Mouse (Mus musculus) CH12F3 (cell line): ENCODE measurements around the gene Arhgef3.

Experiments used
- in situ Hi-C: fragments of 300-500 bp; cut with MboI; formaldehyde crosslinking; loops from 2 replicates; pipeline ENCODE4 v1.14.3; 2020; ENCODE audit warnings: low sequenced_read_pairs

Arhgef3 gene

DNA sequence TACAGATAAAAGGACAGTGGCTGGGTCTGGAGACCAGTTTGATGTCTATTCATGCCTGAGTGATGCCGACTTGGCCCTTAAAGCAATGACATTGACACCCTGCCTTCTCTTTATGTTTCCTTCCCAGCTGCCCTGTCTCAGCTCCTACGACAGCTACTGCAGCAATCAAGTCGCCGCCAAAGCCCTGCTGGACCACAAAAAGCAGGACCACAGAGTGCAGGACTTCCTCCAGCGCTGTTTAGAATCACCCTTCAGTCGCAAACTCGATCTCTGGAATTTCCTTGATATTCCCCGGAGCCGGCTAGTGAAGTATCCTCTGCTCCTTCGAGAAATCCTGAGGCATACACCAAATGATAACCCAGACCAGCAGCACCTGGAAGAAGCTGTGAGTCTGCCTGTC is 279.1 kb downstream of the Arhgef3 start:
- in situ Hi-C loops, result no loop called here

DNA sequence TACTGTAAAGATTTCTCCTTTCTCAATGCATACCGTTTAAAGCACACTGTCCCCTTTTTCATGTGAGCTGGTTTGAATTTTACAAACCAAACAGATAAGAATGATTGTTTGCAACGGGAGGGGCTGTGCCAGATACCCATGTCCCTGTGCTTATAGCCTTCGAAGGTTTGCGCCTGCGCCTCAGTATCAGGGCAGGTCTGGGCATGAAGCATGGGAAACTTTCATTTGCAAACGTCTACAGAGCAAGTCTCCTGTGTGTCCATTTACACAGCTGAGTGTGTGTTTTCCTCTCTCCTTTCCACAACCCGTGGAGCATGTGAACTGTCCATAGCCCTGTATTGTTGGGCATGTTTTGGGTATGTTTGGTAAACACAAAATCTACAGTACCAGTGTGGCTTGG is 281.7 kb downstream of the Arhgef3 start:
- in situ Hi-C loops, result no loop called here

- in situ Hi-C loops, result no loop called here
Observed at GRCm38 (mm10) chr14:27397526-27397925, 282.8 kb downstream of the Arhgef3 start.

DNA sequence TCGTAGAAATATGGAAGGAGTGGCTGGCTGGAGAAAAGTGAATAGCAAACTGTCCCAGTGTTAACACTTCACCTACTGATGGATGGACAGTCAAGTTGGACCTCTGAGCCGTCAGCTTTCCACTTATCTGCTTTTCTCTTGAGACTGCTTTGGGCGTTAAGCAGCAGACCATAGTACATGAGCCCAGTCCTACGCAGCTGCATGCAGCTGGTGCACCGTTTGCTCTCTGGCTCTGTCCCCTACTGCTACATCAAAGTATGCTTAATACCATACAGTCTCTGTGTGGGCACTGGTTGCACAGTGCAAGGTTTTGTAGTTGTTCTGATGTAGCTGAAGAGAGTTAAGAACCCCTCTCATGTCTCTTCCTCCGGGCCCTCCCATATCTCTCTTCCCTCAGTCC is 285.8 kb downstream of the Arhgef3 start:
- in situ Hi-C loops, result no loop called here

DNA sequence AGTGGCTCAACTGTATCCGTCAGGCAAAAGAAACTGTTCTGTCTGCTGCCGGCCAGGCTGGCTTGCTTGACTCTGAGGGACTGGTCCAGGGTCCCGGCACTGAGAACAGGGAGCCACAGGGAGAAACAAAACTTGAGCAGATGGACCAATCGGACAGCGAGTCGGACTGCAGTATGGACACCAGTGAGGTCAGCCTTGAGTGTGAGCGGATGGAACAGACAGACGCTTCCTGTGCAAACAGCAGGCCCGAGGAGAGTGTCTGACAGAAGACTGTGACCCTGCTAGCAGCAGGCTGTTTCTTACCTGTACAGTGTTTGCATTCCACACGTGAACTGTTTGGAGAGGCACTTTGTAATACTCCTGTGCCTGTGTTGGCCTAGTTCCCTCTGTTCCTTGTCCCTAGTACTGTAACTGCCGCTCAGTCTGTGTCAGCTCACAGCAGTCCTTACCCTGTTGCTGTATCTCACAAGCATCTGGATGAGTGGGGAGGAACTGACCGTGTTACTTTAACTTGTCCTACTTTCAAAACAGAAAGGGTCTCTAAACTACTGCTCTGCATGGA is 287.1 kb downstream of the Arhgef3 start:
- in situ Hi-C loops, result no loop called here

- in situ Hi-C loops, result no loop called here
Observed at GRCm38 (mm10) chr14:27402332-27403250, 287.9 kb downstream of the Arhgef3 start.

DNA sequence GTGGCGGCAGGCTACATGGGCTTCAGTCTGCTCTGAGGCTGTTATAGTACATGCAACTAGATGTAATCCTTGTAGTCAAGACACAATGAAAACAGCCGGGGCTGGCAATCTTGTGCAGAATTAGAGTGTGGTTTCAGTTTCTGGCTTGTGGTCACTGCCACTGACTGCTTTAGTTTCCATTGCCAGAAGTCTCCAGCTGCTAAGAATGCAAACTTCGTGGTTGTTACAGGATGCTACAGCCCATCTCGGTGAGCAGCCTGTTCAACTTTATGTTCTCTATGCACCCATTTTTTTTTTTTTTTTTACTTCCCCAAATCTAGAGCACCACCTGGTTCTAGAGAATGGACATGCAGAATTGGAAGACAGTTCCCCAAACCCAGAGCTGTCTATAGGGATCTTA is 290.8 kb downstream of the Arhgef3 start:
- in situ Hi-C loops, result loop anchor here (5.0 kb wide), 1 partner anchor 63 kb away; no protein-coding TSS in a partner anchor

DNA sequence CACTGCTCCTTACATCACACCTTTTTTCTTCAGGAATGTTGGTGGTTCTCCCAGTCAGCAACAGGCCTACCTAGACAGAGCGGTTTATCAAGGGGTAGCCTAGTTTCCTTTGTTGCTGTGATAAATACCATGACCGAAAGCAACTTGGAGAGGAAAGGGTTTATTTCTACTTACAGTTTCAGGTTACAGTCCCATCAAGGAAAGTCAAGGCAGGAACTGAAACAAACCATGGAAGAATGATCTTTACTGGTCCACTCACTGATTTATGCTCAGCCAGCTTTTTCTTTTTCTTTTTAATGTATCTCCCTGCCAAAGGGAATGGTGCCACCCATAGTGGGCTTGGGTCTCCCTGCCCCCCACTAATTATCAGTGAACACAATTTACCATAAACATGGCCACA is 291.2 kb downstream of the Arhgef3 start:
- in situ Hi-C loops, result loop anchor here (5.0 kb wide), 1 partner anchor 64 kb away; no protein-coding TSS in a partner anchor

DNA sequence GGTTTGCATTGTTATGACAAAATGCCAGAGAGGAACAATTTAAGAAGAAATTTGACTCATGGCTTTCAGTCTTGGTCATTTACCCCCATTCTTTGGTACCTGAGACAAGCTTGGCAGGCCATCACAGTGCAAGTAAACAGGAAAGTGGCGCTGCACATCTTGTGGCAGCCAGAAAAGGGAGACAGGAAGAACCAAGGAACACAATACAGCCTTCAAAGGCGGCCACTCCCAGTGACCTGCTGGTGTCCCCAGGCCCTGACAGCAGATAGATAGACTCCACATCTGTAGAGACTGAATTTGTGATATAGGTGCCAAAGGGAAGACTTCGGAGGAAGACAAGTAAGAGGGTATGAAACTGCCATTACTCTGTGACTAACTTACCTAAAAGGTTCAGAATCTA is 293.5 kb downstream of the Arhgef3 start:
- in situ Hi-C loops, result loop anchor here (5.0 kb wide), 1 partner anchor 66 kb away; no protein-coding TSS in a partner anchor

GRCm38 (mm10) chr14:27409662-27410061 is 295.0 kb downstream of the Arhgef3 start:
- in situ Hi-C loops, result loop anchor here (5.0 kb wide), 2 partner anchors 67 to 217 kb away; no protein-coding TSS in a partner anchor

GRCm38 (mm10) chr14:27411492-27411891 is 296.8 kb downstream of the Arhgef3 start:
- in situ Hi-C loops, result loop anchor here (5.0 kb wide), 1 partner anchor 219 kb away; no protein-coding TSS in a partner anchor

DNA sequence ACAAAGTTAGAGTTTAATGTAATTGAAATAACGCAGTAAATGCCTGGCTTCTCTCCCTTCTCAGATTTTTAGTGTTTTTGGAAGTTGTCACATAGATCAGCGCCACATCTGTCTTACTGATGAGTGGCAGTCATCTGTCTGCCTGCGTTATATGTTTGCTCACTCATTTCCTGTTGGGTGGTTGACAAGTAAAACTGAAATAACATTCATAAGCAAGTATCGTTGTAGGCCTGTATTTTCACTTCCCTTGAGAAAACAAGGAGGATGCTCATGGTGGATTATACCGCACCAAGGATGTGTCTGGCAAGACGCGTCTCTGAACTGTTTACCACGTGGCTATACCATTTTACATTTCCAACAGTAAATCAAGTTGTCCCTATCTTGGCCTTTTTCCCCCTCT is 298.0 kb downstream of the Arhgef3 start:
- in situ Hi-C loops, result loop anchor here (5.0 kb wide), 1 partner anchor 220 kb away; no protein-coding TSS in a partner anchor

- in situ Hi-C loops, result loop anchor here (5.0 kb wide), 1 partner anchor 222 kb away; no protein-coding TSS in a partner anchor
Observed at GRCm38 (mm10) chr14:27413961-27414360, 299.3 kb downstream of the Arhgef3 start.

- in situ Hi-C loops, result no loop called here
Observed at GRCm38 (mm10) chr14:27420816-27421215, 306.1 kb downstream of the Arhgef3 start.

- in situ Hi-C loops, result no loop called here
Observed at GRCm38 (mm10) chr14:27422301-27422700, 307.6 kb downstream of the Arhgef3 start.

GRCm38 (mm10) chr14:27428573-27428972 is 313.9 kb downstream of the Arhgef3 start, which contains the start of gene Fam208a:
TSS of gene Fam208a (plus strand) at chr14:27428834.
- in situ Hi-C loops, result no loop called here

GRCm38 (mm10) chr14:27428973-27429711 is 314.4 kb downstream of the Arhgef3 start:
- in situ Hi-C loops, result no loop called here

- in situ Hi-C loops, result no loop called here
Observed at GRCm38 (mm10) chr14:27430280-27430679, 315.6 kb downstream of the Arhgef3 start.

GRCm38 (mm10) chr14:27432064-27432463 is 317.4 kb downstream of the Arhgef3 start:
- in situ Hi-C loops, result no loop called here

DNA sequence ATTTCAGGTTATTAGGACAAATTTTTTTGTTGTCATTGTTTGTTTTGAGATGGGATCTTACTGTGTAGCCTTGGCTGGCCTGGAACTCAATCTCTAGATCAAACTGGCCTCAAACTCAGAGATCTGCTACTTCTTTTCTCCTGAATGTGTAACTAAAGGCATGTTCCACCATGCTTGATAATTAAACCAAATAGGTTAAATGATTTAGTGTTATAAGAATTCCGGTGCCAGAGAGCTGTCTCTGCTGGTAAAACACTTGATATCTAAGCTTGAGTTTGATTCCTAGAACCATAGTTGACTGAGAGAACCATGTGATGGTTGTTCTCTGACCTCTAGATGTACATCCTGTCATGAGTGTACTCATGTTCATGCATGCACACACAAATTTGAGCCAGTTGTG is 321.4 kb downstream of the Arhgef3 start:
- in situ Hi-C loops, result no loop called here

- in situ Hi-C loops, result no loop called here
Observed at GRCm38 (mm10) chr14:27436826-27437225, 322.1 kb downstream of the Arhgef3 start.
